Mouse (Mus musculus) layer of hippocampus, adult 2 months (tissue): Measurements from ENCODE around the gene Phf23. TPM values are rescaled to one million over a fixed set of nuclear protein-coding genes. Genes with fewer than 3 reads are reported as not detected.
"Not testable (repeated sequence)": the region's sequence is repeated elsewhere in the genome, so short reads cannot be mapped to it uniquely, and the experiment has no call there.

Experiments used
- DNase-seq, 2 experiments: peaks; one replicate each; pipeline ENCODE4 v3.0.0; 2022; ENCODE audit warnings: low spot score in 2 of 2
- H3K27ac ChIP-seq: fragments of 200-600 bp; 2 replicates; pipeline ENCODE4 v1.8.1; 2022
- H3K4me3 ChIP-seq: fragments of 200-600 bp; 2 replicates; pipeline ENCODE4 v1.8.1; 2022; ENCODE audit warnings: mild to moderate bottlenecking
- CTCF ChIP-seq: fragments of 200-600 bp; conservative IDR thresholded peaks from 2 replicates; pipeline ENCODE4 v1.8.1; 2022; ENCODE audit warnings: antibody characterized with exemption, mild to moderate bottlenecking, moderate library complexity
- total RNA-seq, 2 experiments: library from RNA; stranded (reverse); gene quantifications; 2 replicates each; pipeline ENCODE4 v1.2.3; 2021

Phf23 gene
- total RNA-seq, 2 experiments from 2014 or later = 40.5 to 42.6 TPM

DNA sequence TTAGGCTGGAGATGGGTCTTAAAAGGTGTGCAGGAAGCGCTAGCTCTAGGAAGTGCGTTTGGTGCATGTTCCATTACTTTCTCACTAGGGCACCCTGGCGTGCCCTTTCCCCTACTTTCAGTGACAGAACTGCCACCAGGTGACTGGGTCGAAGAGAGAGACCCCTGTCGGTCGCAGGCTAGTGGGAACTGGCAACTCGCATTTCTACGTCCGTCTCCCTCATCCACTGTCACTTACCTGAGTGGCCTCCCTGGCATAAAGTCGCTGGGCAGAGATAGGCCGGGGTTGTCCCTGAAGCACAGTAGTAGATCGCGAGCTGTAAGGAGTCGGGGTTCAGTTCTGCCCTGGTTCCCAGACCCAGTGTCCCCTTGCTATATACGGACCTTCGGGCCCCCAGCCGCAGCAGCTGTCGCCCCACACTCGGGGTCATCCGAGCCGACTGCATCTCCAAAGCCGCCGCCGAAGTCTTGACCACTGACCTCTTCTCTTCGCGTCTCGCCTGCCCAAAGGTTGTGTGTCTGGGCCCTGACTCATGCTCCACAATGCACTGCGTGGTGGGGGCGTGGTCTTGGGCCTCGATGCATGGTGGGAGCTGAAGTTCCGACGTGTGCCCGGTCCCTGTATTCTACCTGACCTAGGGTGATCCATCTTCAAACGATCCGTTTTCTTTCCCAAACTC lies 19.4 kb downstream of the Phf23 start, which contains the start of gene Acadvl:
Acadvl (minus strand) TSS at position 532 of the 679 bp plus-strand sequence.
- DNase-seq = peak; percentile 89 to 91
- H3K4me3 ChIP-seq = peak within 1 kb of the TSS; percentile 76
- TF ChIP-seq CTCF = peak; percentile 67
- peak within 1 kb of the TSS; percentile 94 for H3K27ac ChIP-seq

DNA sequence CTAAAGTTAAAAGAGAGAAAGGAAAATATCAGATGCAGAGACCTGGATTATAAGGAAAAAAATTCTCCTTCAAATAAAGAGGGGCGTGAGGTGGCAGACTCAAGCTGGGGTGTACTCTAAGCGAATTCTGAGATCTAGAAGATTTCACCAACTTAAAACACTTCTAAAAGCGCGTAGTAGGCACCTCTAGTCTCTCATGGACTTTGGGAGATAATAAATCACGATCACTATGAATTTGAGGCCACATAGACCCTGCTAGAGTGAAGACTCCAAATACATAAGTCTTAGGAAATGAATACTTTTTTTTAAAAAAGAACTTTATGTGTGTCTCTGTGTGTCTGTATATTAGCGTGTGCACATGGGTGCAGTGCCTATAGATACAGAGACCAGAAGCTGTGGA lies 20.1 kb downstream of the Phf23 start:
- TF ChIP-seq CTCF = no peak
- H3K4me3 ChIP-seq = peak overlapping the region; percentile 76
- DNase-seq = no peak
- peak overlapping the region; percentile 94 for H3K27ac ChIP-seq

GRCm38 (mm10) chr11:70016177-70016576 lies 20.6 kb downstream of the Phf23 start:
- not testable (repeated sequence) for H3K4me3 ChIP-seq, H3K27ac ChIP-seq, DNase-seq

DNA sequence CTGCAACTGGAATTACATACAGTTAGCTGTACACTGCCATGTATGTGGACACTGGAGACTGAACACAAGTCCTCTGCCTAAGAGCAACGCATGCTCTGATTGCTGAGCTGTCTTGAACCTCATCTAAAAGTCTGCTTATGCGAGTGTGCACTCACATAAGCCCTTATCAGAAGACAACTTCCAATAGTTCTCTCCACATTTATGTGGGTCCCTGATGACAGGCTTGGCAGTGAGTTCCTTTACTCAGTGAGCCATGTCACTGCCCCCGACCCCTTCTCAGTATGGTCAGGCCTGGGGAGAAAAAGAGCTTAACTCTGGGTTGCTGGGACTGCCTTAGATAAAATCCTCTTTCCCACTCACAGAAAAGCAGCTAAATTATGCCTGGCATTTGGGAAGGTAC lies 21.1 kb downstream of the Phf23 start, which contains the start of gene Dlg4:
Dlg4 (plus strand) TSS at position 274 of the 400 bp plus-strand sequence.
- DNase-seq = no peak
- no peak for TF ChIP-seq CTCF
- peak within 1 kb of the TSS; percentile 96 for H3K27ac ChIP-seq
- peak within 1 kb of the TSS; percentile 79 for H3K4me3 ChIP-seq

GRCm38 (mm10) chr11:70017199-70017767 lies 21.7 kb downstream of the Phf23 start:
- peak overlapping the region; percentile 79; the same call in 1 of the 2 replicates for H3K4me3 ChIP-seq

GRCm38 (mm10) chr11:70018131-70018990 lies 22.8 kb downstream of the Phf23 start:
- peak overlapping the region; percentile 79 for H3K4me3 ChIP-seq
- peak; percentile 58 to 80 for DNase-seq
- H3K27ac ChIP-seq = peak overlapping the region; percentile 96
- TF ChIP-seq CTCF = no peak

More at GRCm38 (mm10) chr11:70017199-70017767, 21.7 kb downstream of the Phf23 start:
- no peak for DNase-seq
- no peak for TF ChIP-seq CTCF
- peak overlapping the region; percentile 96 for H3K27ac ChIP-seq

DNA sequence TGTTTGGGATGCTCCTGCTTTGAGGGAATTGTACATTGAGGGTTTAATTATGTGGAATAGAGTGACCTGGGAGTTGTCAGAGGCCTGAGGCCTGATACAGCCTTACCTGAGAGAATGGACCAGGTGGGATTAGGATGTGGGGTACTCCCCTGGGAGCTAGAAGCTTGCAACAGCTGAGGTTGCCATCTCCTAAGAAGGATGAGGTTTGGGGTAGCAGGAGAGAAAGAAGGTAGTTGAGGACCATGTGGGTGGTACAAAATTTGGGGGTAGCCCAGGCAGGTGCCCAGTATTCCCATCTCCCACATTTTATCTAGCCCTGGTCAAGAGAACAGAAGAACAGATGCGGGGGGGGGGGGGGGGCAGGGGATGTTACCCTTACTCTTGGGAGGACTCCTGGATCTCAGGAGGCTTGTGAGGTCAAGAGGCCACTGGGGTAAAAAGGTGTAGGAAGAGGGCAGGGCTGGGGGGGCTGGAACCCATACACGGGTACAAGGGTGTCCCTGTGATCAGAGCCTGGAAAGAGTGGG lies 24.0 kb downstream of the Phf23 start:
- peak overlapping the region; percentile 79 for H3K4me3 ChIP-seq
- H3K27ac ChIP-seq = peak overlapping the region; percentile 96
- DNase-seq = no peak
- no peak for TF ChIP-seq CTCF

DNA sequence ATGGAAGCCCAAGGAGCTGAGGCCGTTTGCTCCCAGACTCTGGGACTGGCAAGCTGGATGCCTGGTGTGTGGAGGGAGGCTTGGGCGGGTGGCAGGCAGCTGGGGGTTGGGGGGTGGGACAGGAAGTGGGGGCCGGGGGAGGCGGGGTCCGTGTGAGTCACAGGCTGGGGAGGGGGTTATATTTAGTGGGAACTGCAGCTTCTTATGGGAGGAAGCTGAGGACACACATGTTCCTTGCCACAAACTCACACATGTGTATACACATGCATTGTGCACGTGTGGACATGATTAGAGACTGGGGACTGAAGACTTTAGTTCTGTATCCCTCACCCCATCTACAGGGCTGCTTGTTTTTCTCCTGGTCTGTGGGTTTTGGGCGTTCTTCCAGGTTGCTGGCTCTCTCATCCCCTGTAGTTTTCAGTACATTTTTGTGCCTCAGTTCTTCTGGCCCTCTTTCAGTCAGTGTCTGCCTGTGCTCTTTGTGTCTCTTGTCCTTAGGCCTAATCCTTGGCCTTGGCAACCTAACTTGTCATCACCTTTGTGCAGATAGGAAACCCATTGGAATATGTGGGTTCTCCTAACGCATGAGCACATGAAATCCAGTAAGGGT lies 24.6 kb downstream of the Phf23 start:
- Histone ChIP-seq H3K4me3 (peak overlapping the region; percentile 79), H3K27ac (peak overlapping the region; percentile 96)
- TF ChIP-seq CTCF = no peak
- DNase-seq = peak in 1 of 2 experiments; percentile 42

- DNase-seq = peak; percentile 70 to 77
- peak overlapping the region; percentile 96 for H3K27ac ChIP-seq
- TF ChIP-seq CTCF = peak; percentile 76
These were observed 25.2 kb downstream of the Phf23 start for GRCm38 (mm10) chr11:70020731-70021263.

DNA sequence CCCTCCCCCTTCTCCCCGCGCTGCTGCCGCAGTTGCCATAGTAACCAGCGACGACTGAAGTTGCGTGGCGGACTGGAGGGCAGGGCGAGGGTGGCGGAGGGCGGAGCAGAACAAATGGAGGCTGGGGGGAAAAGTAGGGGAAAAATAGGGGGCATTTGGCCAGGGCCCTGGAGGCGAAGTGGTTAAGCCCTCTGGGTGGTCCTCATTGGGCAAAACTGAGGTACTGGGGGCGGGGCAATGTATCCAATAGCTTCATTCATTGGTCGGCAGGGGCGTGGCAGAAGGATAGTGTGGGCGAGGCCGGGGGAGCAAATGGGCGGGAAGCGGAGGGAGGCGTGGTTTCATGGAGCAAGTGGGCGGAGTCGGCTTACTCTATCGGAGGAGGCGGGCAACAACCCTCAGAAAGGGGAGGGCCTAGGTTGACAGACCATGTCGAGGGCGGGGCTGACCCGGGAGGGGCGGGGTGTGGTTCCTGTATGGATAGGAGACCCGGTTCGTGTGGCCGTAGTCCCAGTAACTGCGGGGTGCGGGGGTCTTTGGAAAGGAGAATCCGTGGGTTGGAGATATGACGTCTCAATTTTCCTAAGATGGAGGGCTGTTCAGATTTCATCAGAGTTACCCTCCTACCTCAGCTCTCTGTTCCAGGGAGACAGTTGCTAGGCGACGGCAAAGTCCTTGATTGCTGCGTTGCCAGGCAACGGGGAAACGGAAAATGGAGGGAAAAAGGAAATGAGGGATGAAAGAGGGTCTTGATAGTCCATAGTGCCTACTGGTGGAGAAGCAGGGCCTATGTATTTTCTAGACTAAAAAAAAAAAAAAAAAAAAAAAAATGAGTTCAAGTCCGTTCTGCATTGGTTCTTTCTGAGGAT lies 25.9 kb downstream of the Phf23 start:
- TF ChIP-seq CTCF = no peak
- H3K27ac ChIP-seq = peak overlapping the region; percentile 96
- DNase-seq = peak; percentile 97 to 98
- peak overlapping the region; percentile 79 for H3K4me3 ChIP-seq

More at GRCm38 (mm10) chr11:70020731-70021263, 25.2 kb downstream of the Phf23 start:
- peak overlapping the region; percentile 79 for H3K4me3 ChIP-seq

DNA sequence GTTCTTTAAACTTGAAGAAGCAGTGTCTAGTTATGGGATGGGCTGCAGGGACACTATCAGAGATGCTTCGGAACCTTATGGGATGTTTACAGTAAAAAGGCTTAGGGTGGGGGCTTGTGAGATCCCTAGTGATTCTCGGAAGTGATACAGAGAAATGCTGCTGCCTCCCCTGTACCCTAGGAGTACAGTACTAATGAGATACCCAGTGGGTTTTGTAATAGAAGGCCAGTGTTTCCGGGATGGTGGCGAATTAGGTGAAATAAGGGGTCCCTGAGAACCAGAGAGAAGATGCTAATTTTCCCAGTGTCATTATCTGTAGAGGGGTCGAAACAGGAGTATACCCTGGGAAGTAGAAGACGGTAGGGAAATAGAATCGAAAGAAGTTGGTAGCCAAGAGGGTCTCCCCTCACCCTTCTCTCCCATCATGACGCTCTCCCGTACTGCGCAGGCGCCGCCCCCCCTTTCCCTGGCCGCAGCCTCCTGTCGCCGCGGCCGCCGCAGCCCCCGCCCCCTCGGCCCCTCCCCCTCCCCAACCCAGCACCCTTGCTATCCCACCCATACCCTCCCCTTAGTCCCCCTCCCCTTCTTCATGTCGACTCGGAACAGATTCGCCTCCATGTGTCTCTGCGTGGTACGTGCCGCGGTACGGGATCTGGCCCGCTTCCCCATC lies 28.0 kb downstream of the Phf23 start:
- H3K27ac ChIP-seq = peak overlapping the region; percentile 86
- H3K4me3 ChIP-seq = peak overlapping the region; percentile 58
- no peak for TF ChIP-seq CTCF
- DNase-seq = peak in 1 of 2 experiments; percentile 49
